Mouse (Mus musculus) macrophage (primary cell): ENCODE measurements around the gene Etv5. TPM values are rescaled to one million over a fixed set of nuclear protein-coding genes. Genes with fewer than 3 reads are reported as not detected.
A peak's percentile ranks its signal among the peaks of the same experiment; 100 is the strongest.
"Not testable (repeated sequence)": the region's sequence is repeated elsewhere in the genome, so short reads cannot be mapped to it uniquely, and the experiment has no call there.

Experiments used
- H3K27ac ChIP-seq: fragments of 350-480 bp; formaldehyde crosslinking; 2 replicates; pipeline ENCODE4 v1.9.0; 2021
- H3K36me3 ChIP-seq: fragments of 350-480 bp; formaldehyde crosslinking; 2 replicates; pipeline ENCODE4 v1.9.0; 2021; ENCODE audit errors: inconsistent target
- H3K4me3 ChIP-seq: fragments of 350-480 bp; formaldehyde crosslinking; 2 replicates; pipeline ENCODE4 v1.9.0; 2021; ENCODE audit errors: inconsistent target
- H3K79me2 ChIP-seq: fragments of 350-480 bp; formaldehyde crosslinking; 2 replicates; pipeline ENCODE4 v1.9.0; 2021; ENCODE audit errors: inconsistent target
- WGBS: methylation state at CpG from one replicate; pipeline ENCODE4 v1.1.7; 2026; ENCODE audit warnings: inconsistent platforms; ENCODE audit not compliant: missing documents; 5-methylcytosine and 5-hydroxymethylcytosine counted together
- polyA plus RNA-seq: library from polyadenylated mRNA; stranded (reverse); fragments of 250-400 nt; gene quantifications from 3 replicates; pipeline ENCODE4 v1.2.4, GENCODE M21; 2018; ENCODE audit warnings: inconsistent platforms

Gene Etv5
- polyA plus RNA-seq, 1 experiment from 2014 or later = 10.0 TPM

- 90% methylated on average over 8 of the region's 8 CpGs for WGBS
- no peak overlapping the region for H3K4me3 ChIP-seq
- no peak overlapping the region for H3K27ac ChIP-seq
- H3K36me3 ChIP-seq = no peaks in the 10 kb centered on the region
- H3K79me2 ChIP-seq = no peaks in the 10 kb centered on the region
Observed at GRCm38 (mm10) chr16:22396420-22396819, 43.1 kb downstream of the Etv5 start.

- no peak overlapping the region for H3K27ac ChIP-seq
- no peak overlapping the region for H3K4me3 ChIP-seq
- WGBS = 91% methylated on average over 13 of the region's 15 CpGs
- H3K79me2 ChIP-seq = no peaks in the 10 kb centered on the region
- H3K36me3 ChIP-seq = no peaks in the 10 kb centered on the region
Observed at GRCm38 (mm10) chr16:22395093-22395844, 44.2 kb downstream of the Etv5 start.

GRCm38 (mm10) chr16:22390348-22390897, 49.1 kb downstream of the Etv5 start:
- Histone ChIP-seq H3K36me3 (peaks cover 8% of the 10 kb centered on the region; the same call in 1 of the 2 replicates), H3K79me2 (no peaks in the 10 kb centered on the region), H3K4me3 (no peak overlapping the region), H3K27ac (no peak overlapping the region)
- 94% methylated on average over 9 of the region's 9 CpGs for WGBS

GRCm38 (mm10) chr16:22389146-22389911, 50.2 kb downstream of the Etv5 start:
- Histone ChIP-seq H3K79me2 (no peaks in the 10 kb centered on the region), H3K27ac (no peak overlapping the region), H3K36me3 (peaks cover 8% of the 10 kb centered on the region; the same call in 1 of the 2 replicates), H3K4me3 (no peak overlapping the region)
- WGBS = 87% methylated on average over 13 of the region's 13 CpGs

GRCm38 (mm10) chr16:22387731-22388130, 51.8 kb downstream of the Etv5 start:
- WGBS = 84% methylated on average over 6 of the region's 6 CpGs
- H3K79me2 ChIP-seq = no peaks in the 10 kb centered on the region
- no peak overlapping the region for H3K27ac ChIP-seq
- H3K4me3 ChIP-seq = no peak overlapping the region
- H3K36me3 ChIP-seq = peaks cover 8% of the 10 kb centered on the region; the same call in 1 of the 2 replicates

- H3K4me3 ChIP-seq, H3K27ac ChIP-seq, H3K36me3 ChIP-seq, H3K79me2 ChIP-seq: not testable (repeated sequence)
- 87% methylated on average over 5 of the region's 7 CpGs for WGBS
Observed at GRCm38 (mm10) chr16:22382018-22382417, 57.5 kb downstream of the Etv5 start.

- H3K79me2 ChIP-seq = no peaks in the 10 kb centered on the region
- H3K4me3 ChIP-seq = no peak overlapping the region
- H3K36me3 ChIP-seq = no peaks in the 10 kb centered on the region
- WGBS = 97% methylated on average over 8 of the region's 8 CpGs
- H3K27ac ChIP-seq = no peak overlapping the region
Observed at GRCm38 (mm10) chr16:22380981-22381380, 58.5 kb downstream of the Etv5 start.

- Histone ChIP-seq H3K27ac (no peak overlapping the region), H3K79me2 (no peaks in the 10 kb centered on the region), H3K36me3 (no peaks in the 10 kb centered on the region), H3K4me3 (no peak overlapping the region)
- 93% methylated on average over 8 of the region's 8 CpGs for WGBS
Observed at GRCm38 (mm10) chr16:22379986-22380385, 59.5 kb downstream of the Etv5 start.

- Histone ChIP-seq H3K79me2 (no peaks in the 10 kb centered on the region), H3K27ac (no peak overlapping the region), H3K36me3 (no peaks in the 10 kb centered on the region), H3K4me3 (no peak overlapping the region)
- WGBS = 95% methylated on average over 4 of the region's 4 CpGs
Observed at GRCm38 (mm10) chr16:22379342-22379741, 60.2 kb downstream of the Etv5 start.

GRCm38 (mm10) chr16:22377714-22378113, 61.8 kb downstream of the Etv5 start:
- no peaks in the 10 kb centered on the region for H3K36me3 ChIP-seq
- H3K4me3 ChIP-seq = no peak overlapping the region
- no peaks in the 10 kb centered on the region for H3K79me2 ChIP-seq
- WGBS = 37% methylated on average over 3 of the region's 3 CpGs
- no peak overlapping the region for H3K27ac ChIP-seq

GRCm38 (mm10) chr16:22374898-22375297, 64.6 kb downstream of the Etv5 start:
- H3K79me2 ChIP-seq = no peaks in the 10 kb centered on the region
- 95% methylated on average over 2 of the region's 2 CpGs for WGBS
- H3K4me3 ChIP-seq = no peak overlapping the region
- no peak overlapping the region for H3K27ac ChIP-seq
- no peaks in the 10 kb centered on the region for H3K36me3 ChIP-seq

- WGBS = 87% methylated on average over 10 of the region's 10 CpGs
- Histone ChIP-seq H3K27ac (no peak overlapping the region), H3K79me2 (no peaks in the 10 kb centered on the region), H3K4me3 (no peak overlapping the region), H3K36me3 (no peaks in the 10 kb centered on the region)
Observed at GRCm38 (mm10) chr16:22372701-22373124, 66.8 kb downstream of the Etv5 start.

GRCm38 (mm10) chr16:22372225-22372624, 67.3 kb downstream of the Etv5 start:
- Histone ChIP-seq H3K79me2 (no peaks in the 10 kb centered on the region), H3K4me3 (no peak overlapping the region), H3K27ac (no peak overlapping the region), H3K36me3 (no peaks in the 10 kb centered on the region)
- 79% methylated on average over 1 of the region's 1 CpGs for WGBS

- 92% methylated on average over 7 of the region's 7 CpGs for WGBS
- no peak overlapping the region for H3K4me3 ChIP-seq
- no peak overlapping the region for H3K27ac ChIP-seq
- no peaks in the 10 kb centered on the region for H3K36me3 ChIP-seq
- no peaks in the 10 kb centered on the region for H3K79me2 ChIP-seq
Observed at GRCm38 (mm10) chr16:22367099-22367498, 72.4 kb downstream of the Etv5 start.

- Histone ChIP-seq H3K4me3 (no peak overlapping the region), H3K36me3 (no peaks in the 10 kb centered on the region), H3K27ac (peak overlapping the region; percentile 28; the same call in 1 of the 2 replicates), H3K79me2 (no peaks in the 10 kb centered on the region)
- 86% methylated on average over 7 of the region's 7 CpGs for WGBS
Observed at GRCm38 (mm10) chr16:22366040-22366439, 73.5 kb downstream of the Etv5 start.
